Mouse (Mus musculus) stomach, embryonic 14.5 days (tissue): ENCODE measurements at regions not wholly inside any gene's neighbourhood (a gene's known extent, or its start where the extent isn't known, plus 50 kb on each side); places are given as distances from the start of the nearest gene placed in this dataset.

Source experiments
- ATAC-seq: fragments of 200-750 bp; cut with Nextera tagmentation; 2 replicates; pipeline ENCODE4 v1.8.0; 2017; ENCODE audit warnings: low read depth, moderate TSS enrichment; ENCODE audit not compliant: insufficient number of reproducible peaks, insufficient read depth, low FRiP score
- H3K27ac ChIP-seq: fragments of 300-500 bp; sonication (generic); 2 replicates; pipeline ENCODE4 v1.5.1; 2014; ENCODE audit warnings: mild to moderate bottlenecking, low read length, moderate library complexity, mixed read lengths
- H3K27me3 ChIP-seq: fragments of 300-500 bp; sonication (generic); 2 replicates; pipeline ENCODE4 v1.6.1; 2014; ENCODE audit warnings: low read length, control low read depth, mixed read lengths; ENCODE audit not compliant: control insufficient read depth, insufficient read depth
- H3K36me3 ChIP-seq: fragments of 300-500 bp; sonication (generic); 2 replicates; pipeline ENCODE4 v1.6.1; 2014; ENCODE audit warnings: mild to moderate bottlenecking, control low read depth, low read length, moderate library complexity, mixed read lengths; ENCODE audit not compliant: control insufficient read depth, insufficient read depth
- H3K4me1 ChIP-seq: fragments of 300-500 bp; sonication (generic); 2 replicates; pipeline ENCODE4 v1.6.1; 2014; ENCODE audit warnings: low read length, control low read depth, mixed read lengths; ENCODE audit not compliant: control insufficient read depth, insufficient read depth
- H3K4me2 ChIP-seq: fragments of 300-500 bp; sonication (generic); replicated peaks from 2 replicates; pipeline ENCODE4 v1.6.1; 2014; ENCODE audit warnings: low read depth, low read length, control low read depth
- H3K4me3 ChIP-seq: fragments of 300-500 bp; sonication (generic); 2 replicates; pipeline ENCODE4 v1.5.1; 2014; ENCODE audit warnings: low read depth, low read length, control low read depth
- H3K9ac ChIP-seq: fragments of 300-500 bp; sonication (generic); replicated peaks from 2 replicates; pipeline ENCODE4 v1.6.1; 2014; ENCODE audit warnings: low read depth, mild to moderate bottlenecking, control low read depth, low read length, moderate library complexity, mixed read lengths
- H3K9me3 ChIP-seq: fragments of 300-500 bp; sonication (generic); 2 replicates; pipeline ENCODE4 v1.6.1; 2016; ENCODE audit warnings: low read depth, low read length, control low read depth; ENCODE audit not compliant: control insufficient read depth
- WGBS: fragments of 180-500 bp; shearing (Covaris S2); extraction: QIAGEN DNeasy Blood & Tissue Kit; methylation state at CpG from one replicate; pipeline ENCODE4 v1.1.7; 2014; 5-methylcytosine and 5-hydroxymethylcytosine counted together

DNA sequence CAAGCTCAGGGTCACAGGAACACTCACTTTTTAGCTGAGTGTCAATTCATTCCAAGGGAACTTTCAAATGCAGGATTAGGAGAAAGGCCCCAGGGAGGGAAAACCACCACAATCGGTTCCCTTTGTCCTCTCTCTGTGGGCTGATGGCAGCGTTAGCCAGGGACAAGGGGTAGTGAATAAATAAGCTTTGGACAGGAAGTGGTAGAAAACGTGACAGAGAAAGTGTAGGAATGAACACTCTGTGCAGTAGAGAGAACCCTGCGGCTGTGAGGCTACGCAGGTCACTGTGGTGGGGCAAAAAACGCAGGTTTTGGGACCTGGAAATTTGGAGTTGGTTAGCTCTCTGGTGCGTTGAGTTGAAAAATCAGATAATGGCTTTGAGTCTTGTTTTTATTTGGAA, 164.1 kb downstream of the Tex36 start:
- H3K4me1 ChIP-seq: peaks cover 14% of the 10 kb centered on the region; the same call in 1 of the 2 replicates
- ATAC-seq: no peak
- no peaks in the 10 kb centered on the region for H3K36me3 ChIP-seq
- no peaks in the 10 kb centered on the region for H3K9me3 ChIP-seq
- no peak overlapping the region for H3K4me3 ChIP-seq
- no peaks in the 10 kb centered on the region for H3K27me3 ChIP-seq
- H3K27ac ChIP-seq: no peak overlapping the region
- no peak overlapping the region for H3K9ac ChIP-seq
- WGBS: 39% methylated on average over 7 of the region's 7 CpGs
- H3K4me2 ChIP-seq: no peak overlapping the region

DNA sequence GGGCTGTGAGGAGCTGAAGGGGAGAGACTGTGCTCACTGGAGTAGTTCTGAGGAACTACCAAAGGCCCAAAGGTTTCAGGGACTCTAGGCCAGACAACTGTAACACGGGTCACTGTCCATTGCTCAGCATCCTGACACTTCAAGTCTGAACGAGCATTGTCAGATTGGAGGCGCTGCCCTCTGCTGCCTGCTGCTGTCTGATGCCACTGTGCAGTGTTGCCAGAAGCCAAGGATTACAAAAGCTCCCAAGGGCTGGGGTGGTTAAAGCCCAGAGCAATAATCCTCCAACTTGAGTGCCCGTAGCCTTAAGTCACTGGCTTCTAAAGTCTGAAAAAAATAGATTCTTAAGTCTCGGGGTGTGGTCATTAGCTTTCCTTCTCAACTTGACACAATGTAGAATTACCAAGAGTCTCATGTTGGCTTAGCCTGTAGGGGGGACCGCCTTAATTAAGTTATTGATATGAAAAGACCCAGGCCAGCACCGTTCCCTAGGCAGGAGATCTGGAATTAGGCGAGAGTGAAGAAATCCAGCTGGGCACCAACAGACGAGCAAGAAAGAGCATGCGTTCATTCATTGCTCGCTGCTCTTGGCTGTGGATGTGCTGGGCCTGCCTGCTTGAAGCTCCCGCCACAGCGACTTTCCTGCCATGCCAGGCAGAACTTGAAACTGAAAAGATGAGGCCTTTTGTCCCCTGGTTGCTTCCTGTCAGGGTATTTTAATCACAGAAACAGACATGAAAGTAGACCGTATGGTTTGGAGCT, 166.2 kb downstream of the Tex36 start:
- H3K36me3 ChIP-seq: no peaks in the 10 kb centered on the region
- 68% methylated on average over 14 of the region's 14 CpGs for WGBS
- no peak overlapping the region for H3K4me3 ChIP-seq
- no peak overlapping the region for H3K9ac ChIP-seq
- no peak overlapping the region for H3K4me2 ChIP-seq
- ATAC-seq: no peak
- H3K27me3 ChIP-seq: no peaks in the 10 kb centered on the region
- no peak overlapping the region for H3K27ac ChIP-seq
- no peaks in the 10 kb centered on the region for H3K9me3 ChIP-seq
- peaks cover 10% of the 10 kb centered on the region; the same call in 1 of the 2 replicates for H3K4me1 ChIP-seq

DNA sequence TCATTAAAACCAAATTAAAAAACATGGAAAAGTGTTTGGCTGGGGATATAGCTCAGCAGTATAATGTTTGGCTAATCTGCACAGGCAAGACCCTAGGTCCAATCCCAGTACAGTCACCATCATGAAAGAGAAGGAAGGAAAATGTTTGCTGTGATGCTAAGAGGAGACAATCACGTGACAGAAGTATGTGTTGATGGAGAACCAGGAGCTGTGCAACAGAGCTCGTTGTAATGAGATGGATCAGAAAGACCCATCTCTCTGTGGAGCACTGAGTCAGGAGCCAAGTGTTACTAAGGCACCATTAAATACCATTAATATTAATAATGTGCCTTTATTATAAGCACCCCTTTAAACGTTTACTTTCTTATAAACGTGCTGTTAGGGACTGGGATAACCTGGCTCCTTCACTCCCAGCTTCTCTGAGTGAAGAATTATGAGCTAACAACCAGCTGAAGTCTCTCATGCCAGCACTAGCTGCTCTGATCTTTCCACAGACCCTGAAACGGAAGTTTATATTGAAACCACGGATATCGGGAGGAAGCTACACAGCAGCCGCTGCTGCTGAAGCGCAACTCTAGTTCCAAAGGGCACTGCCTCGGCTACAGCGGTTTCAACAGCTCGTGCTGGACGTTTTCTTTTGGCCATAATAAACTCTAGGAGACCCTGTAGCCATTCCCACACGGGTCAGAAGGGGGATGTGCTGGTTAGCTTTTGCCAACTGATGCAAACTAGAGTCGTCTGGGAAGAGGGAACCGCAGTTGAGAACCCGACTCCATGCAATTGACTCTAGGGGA, 167.7 kb downstream of the Tex36 start:
- no peak for ATAC-seq
- H3K4me2 ChIP-seq: no peak overlapping the region

DNA sequence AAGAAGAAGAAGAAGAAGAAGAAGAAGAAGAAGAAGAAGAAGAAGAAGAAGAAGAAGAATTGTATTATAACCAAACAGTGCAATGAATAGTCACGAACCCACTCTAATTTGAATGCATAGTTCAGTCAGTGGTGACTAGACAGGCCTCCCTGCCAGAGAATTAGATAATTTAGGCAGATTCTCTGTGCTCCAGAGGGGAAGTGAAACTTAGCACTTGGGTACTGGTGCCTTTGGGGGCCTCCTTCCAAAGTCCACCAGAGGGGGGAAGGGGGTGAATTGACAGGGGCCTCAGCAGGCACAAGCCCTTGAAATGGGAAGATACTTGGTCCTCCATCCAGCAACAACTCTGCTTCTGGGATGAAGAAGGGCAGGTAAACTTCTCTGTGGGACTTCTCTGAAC, 169.6 kb downstream of the Tex36 start:
- peaks cover 7% of the 10 kb centered on the region; the same call in 1 of the 2 replicates for H3K4me1 ChIP-seq
- H3K9ac ChIP-seq: no peak overlapping the region
- H3K4me3 ChIP-seq: no peak overlapping the region
- no peaks in the 10 kb centered on the region for H3K27me3 ChIP-seq
- ATAC-seq: no peak
- H3K27ac ChIP-seq: no peak overlapping the region
- no peaks in the 10 kb centered on the region for H3K36me3 ChIP-seq
- WGBS: 91% methylated on average over 1 of the region's 1 CpGs
- no peak overlapping the region for H3K4me2 ChIP-seq
- H3K9me3 ChIP-seq: no peaks in the 10 kb centered on the region

More for the DNA sequence above, 167.7 kb downstream of the Tex36 start:
- H3K9me3 ChIP-seq: no peaks in the 10 kb centered on the region
- H3K4me3 ChIP-seq: no peak overlapping the region
- H3K36me3 ChIP-seq: no peaks in the 10 kb centered on the region
- peaks cover 7% of the 10 kb centered on the region; the same call in 1 of the 2 replicates for H3K4me1 ChIP-seq
- no peaks in the 10 kb centered on the region for H3K27me3 ChIP-seq
- no peak overlapping the region; the same call in 1 of the 2 replicates for H3K27ac ChIP-seq
- WGBS: 44% methylated on average over 17 of the region's 17 CpGs
- H3K9ac ChIP-seq: no peak overlapping the region

DNA sequence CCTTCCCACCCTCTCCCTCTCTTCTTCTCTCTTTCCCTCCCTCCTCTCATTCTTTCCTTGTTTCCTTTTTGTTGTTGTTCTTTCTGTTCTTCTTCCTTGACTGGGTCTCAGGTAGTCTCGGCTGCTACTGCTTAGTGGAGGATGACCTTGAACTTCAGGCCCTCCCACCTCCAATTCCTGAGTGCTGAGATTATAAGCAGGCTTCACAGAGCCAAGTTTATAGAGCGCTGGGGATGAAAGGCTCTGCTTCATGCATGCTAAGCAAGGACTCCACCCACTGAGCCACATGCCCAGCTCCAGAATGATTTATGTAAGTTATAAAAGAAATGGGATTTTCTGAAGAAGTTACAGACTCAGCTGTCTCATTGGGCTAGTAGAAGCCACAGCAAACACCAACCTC, 199.9 kb downstream of the Tex36 start:
- no peak for ATAC-seq

DNA sequence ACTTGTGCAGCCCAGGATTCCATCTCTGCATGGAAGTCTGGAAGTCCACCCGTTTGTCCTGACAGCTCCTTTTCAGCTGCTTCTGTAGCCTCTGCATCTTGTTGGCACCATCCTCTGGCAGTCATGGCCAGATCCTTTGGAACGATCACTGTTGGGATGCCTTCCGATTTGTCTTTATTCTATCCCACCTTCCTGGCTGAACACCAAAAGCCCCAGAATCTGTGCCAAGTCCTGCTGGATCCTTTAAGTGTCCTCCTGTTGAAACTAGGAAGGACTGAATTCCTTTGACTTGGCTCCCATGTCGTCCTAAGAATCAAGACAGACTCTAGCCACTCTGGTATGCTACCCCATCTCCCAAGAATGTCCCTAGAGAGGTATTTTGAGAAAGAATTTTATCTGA, 201.3 kb downstream of the Tex36 start:
- ATAC-seq: no peak
- WGBS: 67% methylated on average over 4 of the region's 4 CpGs
- H3K4me3 ChIP-seq: no peak overlapping the region
- no peaks in the 10 kb centered on the region for H3K27me3 ChIP-seq
- H3K9me3 ChIP-seq: no peaks in the 10 kb centered on the region
- no peak overlapping the region for H3K4me2 ChIP-seq
- H3K27ac ChIP-seq: no peak overlapping the region
- H3K4me1 ChIP-seq: no peaks in the 10 kb centered on the region
- no peak overlapping the region for H3K9ac ChIP-seq
- H3K36me3 ChIP-seq: no peaks in the 10 kb centered on the region

More for the DNA sequence above, 199.9 kb downstream of the Tex36 start:
- H3K4me3 ChIP-seq: no peak overlapping the region
- 27% methylated on average over 2 of the region's 2 CpGs for WGBS
- no peak overlapping the region for H3K4me2 ChIP-seq
- no peaks in the 10 kb centered on the region for H3K4me1 ChIP-seq
- H3K9ac ChIP-seq: no peak overlapping the region
- no peak overlapping the region for H3K27ac ChIP-seq
- no peaks in the 10 kb centered on the region for H3K36me3 ChIP-seq
- no peaks in the 10 kb centered on the region for H3K27me3 ChIP-seq
- H3K9me3 ChIP-seq: no peaks in the 10 kb centered on the region

DNA sequence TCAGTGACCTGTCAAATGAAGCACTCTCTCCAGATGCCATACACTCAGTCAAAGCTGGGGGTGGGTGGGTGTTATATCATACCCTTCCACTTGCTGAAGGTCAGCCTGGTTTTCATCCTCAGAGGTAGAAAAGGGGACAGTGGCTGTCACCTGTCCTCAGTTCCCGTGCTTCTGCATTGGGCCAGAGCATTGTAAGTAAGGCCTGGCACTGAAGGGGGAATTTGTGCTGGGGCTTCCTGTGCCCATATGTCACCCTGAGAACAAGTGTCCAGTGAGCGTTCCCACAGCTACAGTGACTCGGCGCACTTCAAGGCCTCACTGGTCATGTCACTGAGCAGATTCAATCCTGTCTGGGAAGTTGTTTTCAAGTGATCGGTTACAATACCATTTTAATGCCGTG, 213.2 kb downstream of the Tex36 start:
- Histone ChIP-seq H3K4me2 (no peak overlapping the region), H3K4me1 (no peaks in the 10 kb centered on the region), H3K27me3 (no peaks in the 10 kb centered on the region), H3K9me3 (no peaks in the 10 kb centered on the region), H3K27ac (no peak overlapping the region), H3K9ac (no peak overlapping the region), H3K36me3 (no peaks in the 10 kb centered on the region), H3K4me3 (no peak overlapping the region)
- ATAC-seq: no peak
- 76% methylated on average over 6 of the region's 6 CpGs for WGBS

DNA sequence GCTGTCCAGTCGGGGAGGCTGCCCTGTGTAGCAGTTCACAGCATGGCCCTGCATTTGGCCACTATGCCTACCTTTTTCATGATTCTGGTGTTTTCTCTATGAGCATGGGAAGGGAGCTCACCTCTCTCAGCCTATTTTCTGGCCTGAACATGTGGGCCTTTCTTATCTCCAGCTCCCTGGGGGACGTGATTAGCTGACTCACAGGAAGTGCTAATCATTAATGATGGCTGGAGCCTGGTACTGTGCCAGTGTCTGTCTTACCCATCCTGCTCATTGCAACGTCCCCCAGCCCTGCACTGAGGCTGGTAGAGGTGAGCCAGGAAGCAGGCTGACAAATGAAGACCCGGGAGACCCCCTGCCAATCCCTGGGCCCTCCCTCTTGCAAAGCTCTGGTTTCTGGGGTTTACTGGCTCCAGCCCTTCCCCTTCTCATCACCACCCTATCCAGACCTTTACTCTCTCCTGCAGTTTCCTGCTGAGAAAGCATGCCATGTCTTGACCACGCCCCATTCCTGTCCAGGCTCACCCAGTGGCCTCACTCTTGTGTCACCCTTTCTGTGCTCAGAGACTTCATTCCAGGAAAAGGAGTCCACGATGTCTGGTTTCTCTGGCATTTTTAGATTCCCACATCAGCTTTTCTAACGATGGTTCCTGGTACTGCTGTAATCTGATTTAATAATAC, 219.8 kb downstream of the Tex36 start:
- H3K4me3 ChIP-seq: no peak overlapping the region
- no peaks in the 10 kb centered on the region for H3K27me3 ChIP-seq
- H3K36me3 ChIP-seq: no peaks in the 10 kb centered on the region
- no peak overlapping the region for H3K4me2 ChIP-seq
- no peak overlapping the region for H3K27ac ChIP-seq
- no peak overlapping the region for H3K9ac ChIP-seq
- 0 out of 2 replicates have a peak, but pooled peaks cover 7% of the 10 kb centered on the region for H3K4me1 ChIP-seq
- no peaks in the 10 kb centered on the region for H3K9me3 ChIP-seq
- 51% methylated on average over 7 of the region's 7 CpGs for WGBS
- ATAC-seq: no peak; the same call in 1 of the 2 replicates
